Mouse (Mus musculus) ES-Bruce4 (cell line): ENCODE measurements around the gene Ppp1r15b. TPM values are rescaled to one million over a fixed set of nuclear protein-coding genes. Genes with fewer than 3 reads are reported as not detected.

Experiments
- H3K27ac ChIP-seq: 2 replicates; pipeline ENCODE4 v1.5.1; 2012; ENCODE audit warnings: low read length, inconsistent platforms; ENCODE audit not compliant: insufficient read depth
- H3K27me3 ChIP-seq: 2 replicates; pipeline ENCODE4 v1.6.1; 2012; ENCODE audit warnings: mild to moderate bottlenecking, low read length, inconsistent platforms; ENCODE audit not compliant: control insufficient read depth, poor library complexity, insufficient read depth, severe bottlenecking
- H3K36me3 ChIP-seq: 2 replicates; pipeline ENCODE4 v1.6.1; 2012; ENCODE audit warnings: inconsistent platforms, mild to moderate bottlenecking, low read length, moderate library complexity; ENCODE audit not compliant: control insufficient read depth, poor library complexity, insufficient read depth, severe bottlenecking
- H3K4me1 ChIP-seq: one replicate; pipeline ENCODE4 v1.8.1; 2011; ENCODE audit warnings: low read length; ENCODE audit not compliant: control insufficient read depth, insufficient read depth
- H3K4me3 ChIP-seq: 2 replicates; pipeline ENCODE4 v1.5.1; 2011; ENCODE audit warnings: low read depth, mild to moderate bottlenecking, low read length
- H3K9ac ChIP-seq: 2 replicates; pipeline ENCODE4 v1.6.1; 2012; ENCODE audit warnings: low read depth, mild to moderate bottlenecking, inconsistent platforms; ENCODE audit not compliant: poor library complexity, severe bottlenecking
- H3K9me3 ChIP-seq: replicated peaks from 2 replicates; pipeline ENCODE4 v1.6.1; 2012; ENCODE audit warnings: mild to moderate bottlenecking, low read length, inconsistent platforms; ENCODE audit not compliant: control insufficient read depth, poor library complexity, insufficient read depth, severe bottlenecking
- CTCF ChIP-seq: IDR thresholded peaks from one replicate; pipeline ENCODE4 v1.8.1; 2011; ENCODE audit warnings: low read depth, low read length
- EP300 ChIP-seq: IDR thresholded peaks from 2 replicates; pipeline ENCODE4 v1.6.1; 2011; ENCODE audit warnings: low read depth, low read length; ENCODE audit not compliant: insufficient read depth
- POLR2A ChIP-seq: IDR thresholded peaks from one replicate; pipeline ENCODE4 v1.8.1; 2011; ENCODE audit warnings: low read length; ENCODE audit not compliant: insufficient read depth
- polyA plus RNA-seq: library from polyadenylated mRNA; stranded (reverse); fragments of >200 nt; gene quantifications from 2 replicates; pipeline ENCODE4 v1.2.4, GENCODE M21; 2011; ENCODE audit warnings: low read depth; ENCODE audit not compliant: missing spikeins, insufficient read depth, insufficient read length

Gene Ppp1r15b
- polyA plus RNA-seq, 1 experiment = 68.9 TPM

- Histone ChIP-seq H3K27me3 (no peaks in the 10 kb centered on the region), H3K36me3 (no peaks in the 10 kb centered on the region), H3K27ac (0 out of 2 replicates have a peak overlapping the region, but pooled peaks have one; percentile 19), H3K9ac (no peak overlapping the region), H3K4me3 (no peak overlapping the region), H3K4me1 (peaks cover 8% of the 10 kb centered on the region), H3K9me3 (no peaks in the 10 kb centered on the region)
- no peak for TF ChIP-seq POLR2A
- no peak for TF ChIP-seq CTCF
- TF ChIP-seq EP300 = no peak
These were observed 44.1 kb upstream of the Ppp1r15b start for GRCm38 (mm10) chr1:133086804-133087203.

GRCm38 (mm10) chr1:133087206-133087905 is 43.6 kb upstream of the Ppp1r15b start:
- Histone ChIP-seq H3K4me3 (no peak overlapping the region), H3K27me3 (no peaks in the 10 kb centered on the region), H3K4me1 (peaks cover 8% of the 10 kb centered on the region), H3K27ac (0 out of 2 replicates have a peak overlapping the region, but pooled peaks have one; percentile 19), H3K36me3 (no peaks in the 10 kb centered on the region), H3K9me3 (no peaks in the 10 kb centered on the region), H3K9ac (no peak overlapping the region)
- peak; percentile 80 for TF ChIP-seq CTCF
- TF ChIP-seq EP300 = no peak

GRCm38 (mm10) chr1:133088196-133088595 is 42.7 kb upstream of the Ppp1r15b start:
- H3K9me3 ChIP-seq = no peaks in the 10 kb centered on the region
- H3K27me3 ChIP-seq = no peaks in the 10 kb centered on the region
- H3K4me1 ChIP-seq = peaks cover 8% of the 10 kb centered on the region
- H3K36me3 ChIP-seq = no peaks in the 10 kb centered on the region
- no peak overlapping the region for H3K27ac ChIP-seq
- no peak overlapping the region for H3K4me3 ChIP-seq
- H3K9ac ChIP-seq = no peak overlapping the region
- no peak for TF ChIP-seq POLR2A
- TF ChIP-seq EP300 = no peak
- no peak for TF ChIP-seq CTCF

- no peak overlapping the region for H3K9ac ChIP-seq
- H3K27ac ChIP-seq = no peak overlapping the region
- H3K4me1 ChIP-seq = peaks cover 5% of the 10 kb centered on the region
- TF ChIP-seq EP300 (no peak), CTCF (no peak), POLR2A (no peak)
- no peaks in the 10 kb centered on the region for H3K27me3 ChIP-seq
- no peak overlapping the region for H3K4me3 ChIP-seq
- no peaks in the 10 kb centered on the region for H3K36me3 ChIP-seq
- H3K9me3 ChIP-seq = no peaks in the 10 kb centered on the region
These were observed 41.5 kb upstream of the Ppp1r15b start for GRCm38 (mm10) chr1:133089415-133089814.

GRCm38 (mm10) chr1:133090641-133091040 is 40.3 kb upstream of the Ppp1r15b start:
- H3K4me3 ChIP-seq = no peak overlapping the region
- H3K9me3 ChIP-seq = no peaks in the 10 kb centered on the region
- H3K36me3 ChIP-seq = no peaks in the 10 kb centered on the region
- peaks cover 6% of the 10 kb centered on the region for H3K4me1 ChIP-seq
- TF ChIP-seq EP300 (no peak), POLR2A (no peak), CTCF (no peak)
- H3K27ac ChIP-seq = no peak overlapping the region
- no peaks in the 10 kb centered on the region for H3K27me3 ChIP-seq
- H3K9ac ChIP-seq = no peak overlapping the region

GRCm38 (mm10) chr1:133091483-133091882 is 39.5 kb upstream of the Ppp1r15b start:
- Histone ChIP-seq H3K4me1 (peaks cover 6% of the 10 kb centered on the region), H3K27ac (no peak overlapping the region), H3K4me3 (no peak overlapping the region), H3K27me3 (no peaks in the 10 kb centered on the region), H3K9ac (no peak overlapping the region), H3K36me3 (no peaks in the 10 kb centered on the region), H3K9me3 (no peaks in the 10 kb centered on the region)
- TF ChIP-seq EP300 = no peak
